Mouse (Mus musculus) heart, embryonic 16.5 days (tissue): ENCODE results near the gene Ly6g6f. TPM values are rescaled to one million over a fixed set of nuclear protein-coding genes. Genes with fewer than 3 reads are reported as not detected.

ENCODE experiments used
- ATAC-seq: fragments of 200-750 bp; cut with Nextera tagmentation; replicated peaks from 2 replicates; pipeline ENCODE4 v1.8.0; 2017; ENCODE audit warnings: moderate number of reproducible peaks; ENCODE audit not compliant: insufficient read depth, low FRiP score; ENCODE audit errors: extremely low read depth
- H3K27ac ChIP-seq: fragments of 300-500 bp; sonication (generic); 2 replicates; pipeline ENCODE4 v1.5.1; 2014; ENCODE audit warnings: mild to moderate bottlenecking, low read length, control low read depth, moderate library complexity
- H3K27me3 ChIP-seq: fragments of 300-500 bp; sonication (generic); 2 replicates; pipeline ENCODE4 v1.6.1; 2014; ENCODE audit warnings: low read length, mixed read lengths; ENCODE audit not compliant: control insufficient read depth, insufficient read depth
- H3K36me3 ChIP-seq: fragments of 300-500 bp; sonication (generic); 2 replicates; pipeline ENCODE4 v1.6.1; 2014; ENCODE audit not compliant: control insufficient read depth, insufficient read depth
- H3K4me1 ChIP-seq: fragments of 300-500 bp; sonication (generic); 2 replicates; pipeline ENCODE4 v1.6.1; 2014; ENCODE audit warnings: low read length, mixed read lengths; ENCODE audit not compliant: control insufficient read depth, insufficient read depth
- H3K4me2 ChIP-seq: fragments of 300-500 bp; sonication (generic); 2 replicates; pipeline ENCODE4 v1.6.1; 2014; ENCODE audit warnings: low read depth, mild to moderate bottlenecking, control low read depth, low read length
- H3K4me3 ChIP-seq: fragments of 300-500 bp; sonication (generic); 2 replicates; pipeline ENCODE4 v1.5.1; 2014; ENCODE audit warnings: mild to moderate bottlenecking, control low read depth, low read length
- H3K9ac ChIP-seq: fragments of 300-500 bp; sonication (generic); 2 replicates; pipeline ENCODE4 v1.6.1; 2014; ENCODE audit warnings: low read length, control low read depth
- H3K9me3 ChIP-seq: fragments of 300-500 bp; sonication (generic); replicated peaks from 2 replicates; pipeline ENCODE4 v1.6.1; 2016; ENCODE audit warnings: low read length; ENCODE audit not compliant: control insufficient read depth
- WGBS: fragments of 180-500 bp; shearing (Covaris S2); extraction: QIAGEN DNeasy Blood & Tissue Kit; methylation state at CpG from one replicate; pipeline ENCODE4 v1.1.7; 2014; 5-methylcytosine and 5-hydroxymethylcytosine counted together
- polyA plus RNA-seq: library from polyadenylated mRNA; unstranded; fragments of >200 nt; fragmentation: Nextera tagmentation; extraction: Ambion mirVana; gene quantifications from 2 replicates; pipeline ENCODE4 v1.2.1, GENCODE M21; 2015

Gene Ly6g6f
- polyA plus RNA-seq, 1 experiment from 2014 or later = 0.29 TPM

- Histone ChIP-seq H3K9ac (no peak overlapping the region), H3K27ac (no peak overlapping the region), H3K4me1 (peaks cover 20% of the 10 kb centered on the region), H3K4me3 (peak overlapping the region; percentile 47), H3K4me2 (peak overlapping the region; percentile 74), H3K9me3 (no peaks in the 10 kb centered on the region), H3K27me3 (peaks cover 28% of the 10 kb centered on the region), H3K36me3 (peaks cover 11% of the 10 kb centered on the region; the same call in 1 of the 2 replicates)
- no peak for ATAC-seq
- WGBS = 31% methylated on average over 10 of the region's 10 CpGs
Measured at GRCm38 (mm10) chr17:35064378-35064877, 21.0 kb downstream of the Ly6g6f start.

- ATAC-seq = no peak
Measured at GRCm38 (mm10) chr17:35063466-35063865, 21.9 kb downstream of the Ly6g6f start.

GRCm38 (mm10) chr17:35061299-35061698 lies 24.1 kb downstream of the Ly6g6f start:
- H3K9me3 ChIP-seq = no peaks in the 10 kb centered on the region
- H3K36me3 ChIP-seq = peaks cover 31% of the 10 kb centered on the region
- H3K27ac ChIP-seq = no peak overlapping the region
- no peak overlapping the region for H3K4me2 ChIP-seq
- no peak for ATAC-seq
- H3K4me1 ChIP-seq = peaks cover 20% of the 10 kb centered on the region
- H3K9ac ChIP-seq = no peak overlapping the region
- no peak overlapping the region for H3K4me3 ChIP-seq
- WGBS = 80% methylated on average over 8 of the region's 8 CpGs
- H3K27me3 ChIP-seq = peaks cover 17% of the 10 kb centered on the region

More at GRCm38 (mm10) chr17:35063466-35063865, 21.9 kb downstream of the Ly6g6f start:
- WGBS = 77% methylated on average over 3 of the region's 3 CpGs
- Histone ChIP-seq H3K9me3 (no peaks in the 10 kb centered on the region), H3K4me3 (no peak overlapping the region), H3K36me3 (peaks cover 12% of the 10 kb centered on the region), H3K27ac (no peak overlapping the region), H3K27me3 (peaks cover 28% of the 10 kb centered on the region), H3K9ac (no peak overlapping the region), H3K4me1 (peaks cover 20% of the 10 kb centered on the region), H3K4me2 (no peak overlapping the region)

GRCm38 (mm10) chr17:35060737-35061297 lies 24.6 kb downstream of the Ly6g6f start:
- WGBS = 69% methylated on average over 22 of the region's 22 CpGs
- Histone ChIP-seq H3K9me3 (no peaks in the 10 kb centered on the region), H3K27me3 (peaks cover 12% of the 10 kb centered on the region), H3K9ac (no peak overlapping the region), H3K4me1 (peaks cover 22% of the 10 kb centered on the region), H3K27ac (no peak overlapping the region), H3K4me2 (peak overlapping the region; percentile 89), H3K36me3 (peaks cover 36% of the 10 kb centered on the region), H3K4me3 (peak overlapping the region; percentile 85)
- no peak for ATAC-seq

- peaks cover 19% of the 10 kb centered on the region for H3K4me1 ChIP-seq
- 32% methylated on average over 14 of the region's 14 CpGs for WGBS
- peak overlapping the region; percentile 85 for H3K4me3 ChIP-seq
- peaks cover 11% of the 10 kb centered on the region for H3K27me3 ChIP-seq
- no peaks in the 10 kb centered on the region for H3K9me3 ChIP-seq
- peaks cover 43% of the 10 kb centered on the region for H3K36me3 ChIP-seq
- peak overlapping the region; percentile 89 for H3K4me2 ChIP-seq
- H3K27ac ChIP-seq = peak overlapping the region; percentile 97
- peak overlapping the region; percentile 90 for H3K9ac ChIP-seq
- ATAC-seq = no peak
Measured at GRCm38 (mm10) chr17:35060071-35060470, 25.3 kb downstream of the Ly6g6f start.

GRCm38 (mm10) chr17:35058911-35059892 lies 26.2 kb downstream of the Ly6g6f start, which contains the start of gene Ddah2:
Gene Ddah2 (plus strand): TSS chr17:35059035.
- peak within 1 kb of the TSS; percentile 97 for H3K27ac ChIP-seq
- H3K4me2 ChIP-seq = peak within 1 kb of the TSS; percentile 89
- peaks cover 50% of the 10 kb centered on the region for H3K36me3 ChIP-seq
- WGBS = under 1% methylated on average over 56 of the region's 57 CpGs
- H3K27me3 ChIP-seq = peaks cover 5% of the 10 kb centered on the region
- peak within 1 kb of the TSS; percentile 90 for H3K9ac ChIP-seq
- H3K4me1 ChIP-seq = peaks cover 17% of the 10 kb centered on the region
- ATAC-seq = peak; percentile 93
- H3K4me3 ChIP-seq = peak within 1 kb of the TSS; percentile 85
- no peaks in the 10 kb centered on the region for H3K9me3 ChIP-seq

- no peak for ATAC-seq
- Histone ChIP-seq H3K9ac (no peak overlapping the region), H3K27ac (peak overlapping the region; percentile 97), H3K36me3 (peaks cover 59% of the 10 kb centered on the region), H3K4me2 (peak overlapping the region; percentile 89; the same call in 1 of the 2 replicates), H3K4me3 (peak overlapping the region; percentile 85), H3K9me3 (no peaks in the 10 kb centered on the region), H3K27me3 (no peaks in the 10 kb centered on the region), H3K4me1 (peaks cover 17% of the 10 kb centered on the region)
- 53% methylated on average over 9 of the region's 9 CpGs for WGBS
Measured at GRCm38 (mm10) chr17:35058316-35058715, 27.1 kb downstream of the Ly6g6f start.

GRCm38 (mm10) chr17:35057090-35057489 lies 28.3 kb downstream of the Ly6g6f start:
- H3K36me3 ChIP-seq = peaks cover 67% of the 10 kb centered on the region
- 75% methylated on average over 3 of the region's 3 CpGs for WGBS
- no peak for ATAC-seq

More at GRCm38 (mm10) chr17:35057090-35057489, 28.3 kb downstream of the Ly6g6f start:
- Histone ChIP-seq H3K27ac (no peak overlapping the region), H3K9ac (no peak overlapping the region), H3K4me3 (no peak overlapping the region), H3K4me1 (peaks cover 27% of the 10 kb centered on the region), H3K4me2 (no peak overlapping the region), H3K27me3 (no peaks in the 10 kb centered on the region), H3K9me3 (no peaks in the 10 kb centered on the region)
